Mouse (Mus musculus) neural tube, embryonic 11.5 days (tissue): ENCODE results near the gene Arhgef28. TPM values are rescaled to one million over a fixed set of nuclear protein-coding genes. Genes with fewer than 3 reads are reported as not detected.

Experiments used
- ATAC-seq: fragments of 200-750 bp; cut with Nextera tagmentation; 2 replicates; pipeline ENCODE4 v1.8.0; 2017; ENCODE audit warnings: moderate number of reproducible peaks, mild to moderate bottlenecking, moderate TSS enrichment, moderate library complexity; ENCODE audit not compliant: insufficient read depth, low FRiP score, low TSS enrichment
- DNase-seq: peaks from one replicate; pipeline ENCODE4 v3.0.0-alpha.2; 2015; ENCODE audit warnings: low spot score
- H3K27ac ChIP-seq: fragments of 300-500 bp; sonication (generic); 2 replicates; pipeline ENCODE4 v1.5.1; 2014; ENCODE audit warnings: low read depth, mild to moderate bottlenecking, low read length
- H3K27me3 ChIP-seq: fragments of 300-500 bp; sonication (generic); 2 replicates; pipeline ENCODE4 v1.6.1; 2014; ENCODE audit warnings: mild to moderate bottlenecking, low read length, mixed read lengths; ENCODE audit not compliant: control insufficient read depth, insufficient read depth
- H3K36me3 ChIP-seq: fragments of 300-500 bp; sonication (generic); 2 replicates; pipeline ENCODE4 v1.6.1; 2014; ENCODE audit warnings: mild to moderate bottlenecking, low read length, moderate library complexity, mixed read lengths; ENCODE audit not compliant: control insufficient read depth, insufficient read depth
- H3K4me1 ChIP-seq: fragments of 300-500 bp; sonication (generic); 2 replicates; pipeline ENCODE4 v1.6.1; 2014; ENCODE audit warnings: low read length, mixed read lengths; ENCODE audit not compliant: control insufficient read depth, insufficient read depth
- H3K4me2 ChIP-seq: fragments of 300-500 bp; sonication (generic); 2 replicates; pipeline ENCODE4 v1.6.1; 2014; ENCODE audit warnings: low read depth, mild to moderate bottlenecking, moderate library complexity
- H3K4me3 ChIP-seq: fragments of 300-500 bp; sonication (generic); 2 replicates; pipeline ENCODE4 v1.5.1; 2014; ENCODE audit warnings: low read depth, low read length
- H3K9ac ChIP-seq: fragments of 300-500 bp; sonication (generic); 2 replicates; pipeline ENCODE4 v1.6.1; 2014; ENCODE audit warnings: mild to moderate bottlenecking, low read length
- H3K9me3 ChIP-seq: fragments of 300-500 bp; sonication (generic); 2 replicates; pipeline ENCODE4 v1.6.1; 2016; ENCODE audit warnings: low read length; ENCODE audit not compliant: control insufficient read depth
- WGBS: fragments of 180-500 bp; shearing (Covaris S2); extraction: QIAGEN DNeasy Blood & Tissue Kit; methylation state at CpG from one replicate; pipeline ENCODE4 v1.1.7; 2014; 5-methylcytosine and 5-hydroxymethylcytosine counted together
- polyA plus RNA-seq: library from polyadenylated mRNA; unstranded; fragments of >200 nt; fragmentation: Nextera tagmentation; extraction: Ambion mirVana; gene quantifications from 2 replicates; pipeline ENCODE4 v1.2.1, GENCODE M21; 2014

Gene Arhgef28
- polyA plus RNA-seq, 1 experiment from 2014 or later, result 7.7 TPM

- DNase-seq (no peak), ATAC-seq (no peak)
- Histone ChIP-seq H3K9me3 (no peaks in the 10 kb centered on the region), H3K4me2 (no peak overlapping the region), H3K4me3 (no peak overlapping the region), H3K9ac (no peak overlapping the region), H3K27me3 (no peaks in the 10 kb centered on the region), H3K27ac (no peak overlapping the region), H3K4me1 (peaks cover 3% of the 10 kb centered on the region; the same call in 1 of the 2 replicates), H3K36me3 (no peaks in the 10 kb centered on the region)
- whole genome bisulfite sequencing, result 42% methylated on average over 7 of the region's 7 CpGs
These were observed 202.5 kb downstream of the Arhgef28 start for GRCm38 (mm10) chr13:98003690-98004089.

- Histone ChIP-seq H3K9me3 (no peaks in the 10 kb centered on the region), H3K9ac (no peak overlapping the region), H3K36me3 (no peaks in the 10 kb centered on the region), H3K4me1 (peaks cover 3% of the 10 kb centered on the region; the same call in 1 of the 2 replicates), H3K4me2 (no peak overlapping the region), H3K27ac (no peak overlapping the region), H3K4me3 (no peak overlapping the region), H3K27me3 (no peaks in the 10 kb centered on the region)
- DNase-seq (no peak), ATAC-seq (no peak)
- 91% methylated on average over 5 of the region's 5 CpGs for WGBS
These were observed 203.6 kb downstream of the Arhgef28 start for GRCm38 (mm10) chr13:98002598-98002997.

DNA sequence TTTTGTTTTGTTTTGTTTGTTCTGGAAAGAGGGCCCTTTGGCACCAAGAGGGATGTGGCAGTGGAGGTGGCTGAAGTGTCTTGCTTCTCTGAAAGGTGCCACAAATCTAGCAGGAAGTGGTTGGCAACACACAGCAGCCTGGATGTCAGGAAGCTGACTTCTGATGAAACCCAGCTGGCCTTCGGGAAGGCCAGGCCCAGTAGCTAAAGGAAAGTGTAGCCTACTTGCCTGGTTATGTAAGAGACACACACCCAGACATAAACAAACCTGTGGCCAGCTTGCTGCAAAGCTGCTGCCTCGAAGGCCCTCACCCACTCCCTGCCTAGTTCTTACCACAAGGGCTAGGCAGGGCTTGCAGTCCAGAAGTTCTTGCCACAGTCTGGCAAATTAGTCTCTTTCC lies 204.1 kb downstream of the Arhgef28 start:
- no peak overlapping the region for H3K9ac ChIP-seq
- no peak overlapping the region for H3K4me2 ChIP-seq
- H3K27ac ChIP-seq, result no peak overlapping the region
- peaks cover 3% of the 10 kb centered on the region; the same call in 1 of the 2 replicates for H3K4me1 ChIP-seq
- H3K36me3 ChIP-seq, result no peaks in the 10 kb centered on the region
- ATAC-seq (no peak), DNase-seq (no peak)
- no peak overlapping the region for H3K4me3 ChIP-seq
- no peaks in the 10 kb centered on the region for H3K9me3 ChIP-seq
- H3K27me3 ChIP-seq, result no peaks in the 10 kb centered on the region
- 64% methylated on average over 2 of the region's 2 CpGs for WGBS

DNA sequence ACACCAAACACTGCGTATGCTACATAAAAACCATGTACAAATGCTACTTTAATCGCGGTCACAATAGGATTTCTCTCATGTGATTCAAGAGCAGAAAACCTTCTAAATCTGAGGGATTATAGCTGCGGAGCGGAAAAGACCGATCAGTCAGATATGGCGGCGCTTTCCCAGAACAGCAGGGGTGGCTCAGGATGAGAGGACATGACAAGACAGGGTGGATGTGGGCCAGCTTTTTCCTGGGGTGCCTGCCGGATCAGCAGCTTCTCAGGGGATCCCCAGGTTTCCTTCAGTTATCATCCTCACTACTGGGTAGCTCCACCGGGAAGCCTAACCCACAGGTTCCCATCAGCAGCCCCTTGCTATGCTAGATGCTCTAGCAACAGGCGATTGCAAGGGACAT lies 204.5 kb downstream of the Arhgef28 start:
- Histone ChIP-seq H3K4me2 (no peak overlapping the region), H3K36me3 (no peaks in the 10 kb centered on the region), H3K4me3 (no peak overlapping the region), H3K27me3 (no peaks in the 10 kb centered on the region), H3K9me3 (no peaks in the 10 kb centered on the region), H3K27ac (no peak overlapping the region), H3K4me1 (peaks cover 3% of the 10 kb centered on the region; the same call in 1 of the 2 replicates), H3K9ac (no peak overlapping the region)
- DNase-seq (no peak), ATAC-seq (no peak)
- 87% methylated on average over 11 of the region's 11 CpGs for WGBS

- no peaks in the 10 kb centered on the region for H3K9me3 ChIP-seq
- H3K9ac ChIP-seq, result no peak overlapping the region
- H3K4me3 ChIP-seq, result no peak overlapping the region
- H3K27me3 ChIP-seq, result no peaks in the 10 kb centered on the region
- no peak overlapping the region for H3K4me2 ChIP-seq
- 86% methylated on average over 9 of the region's 9 CpGs for WGBS
- no peak for ATAC-seq
- no peak overlapping the region for H3K27ac ChIP-seq
- peaks cover 3% of the 10 kb centered on the region; the same call in 1 of the 2 replicates for H3K4me1 ChIP-seq
- no peaks in the 10 kb centered on the region for H3K36me3 ChIP-seq
- no peak for DNase-seq
These were observed 205.4 kb downstream of the Arhgef28 start for GRCm38 (mm10) chr13:98000841-98001240.

GRCm38 (mm10) chr13:97999130-97999529 lies 207.1 kb downstream of the Arhgef28 start:
- 0 out of 2 replicates have a peak, but pooled peaks have one; percentile 38 for ATAC-seq

DNA sequence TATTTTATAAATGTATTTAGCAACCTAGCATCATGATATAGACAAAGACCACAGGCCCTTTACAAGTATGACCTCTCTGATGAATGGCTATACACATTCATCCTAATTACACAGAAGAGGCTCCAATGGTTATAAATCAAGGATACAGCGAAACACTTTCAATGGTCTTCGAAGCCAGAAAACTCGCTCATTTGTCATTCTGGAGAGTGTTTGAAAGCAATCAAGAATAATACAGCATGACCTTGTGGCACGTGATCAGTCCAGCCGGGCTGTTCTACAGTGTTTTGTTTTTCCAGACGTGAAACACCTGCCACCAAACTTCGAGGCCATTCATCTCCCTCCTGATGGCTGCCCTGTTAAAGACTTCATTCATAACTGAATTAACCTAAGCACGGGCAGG lies 207.7 kb downstream of the Arhgef28 start:
- Histone ChIP-seq H3K4me3 (no peak overlapping the region), H3K9me3 (no peaks in the 10 kb centered on the region), H3K9ac (no peak overlapping the region), H3K36me3 (no peaks in the 10 kb centered on the region), H3K27me3 (no peaks in the 10 kb centered on the region), H3K27ac (no peak overlapping the region), H3K4me1 (peaks cover 3% of the 10 kb centered on the region; the same call in 1 of the 2 replicates), H3K4me2 (no peak overlapping the region)
- 13% methylated on average over 8 of the region's 8 CpGs for WGBS
- ATAC-seq, result peak; percentile 86; the same call in 1 of the 2 replicates
- peak; percentile 54 for DNase-seq

More at GRCm38 (mm10) chr13:97999130-97999529, 207.1 kb downstream of the Arhgef28 start:
- Histone ChIP-seq H3K9me3 (no peaks in the 10 kb centered on the region), H3K9ac (no peak overlapping the region), H3K27ac (no peak overlapping the region), H3K4me3 (no peak overlapping the region), H3K4me2 (no peak overlapping the region), H3K36me3 (no peaks in the 10 kb centered on the region), H3K27me3 (no peaks in the 10 kb centered on the region), H3K4me1 (peaks cover 3% of the 10 kb centered on the region; the same call in 1 of the 2 replicates)
- DNase-seq, result no peak
- WGBS, result 69% methylated on average over 8 of the region's 8 CpGs

DNA sequence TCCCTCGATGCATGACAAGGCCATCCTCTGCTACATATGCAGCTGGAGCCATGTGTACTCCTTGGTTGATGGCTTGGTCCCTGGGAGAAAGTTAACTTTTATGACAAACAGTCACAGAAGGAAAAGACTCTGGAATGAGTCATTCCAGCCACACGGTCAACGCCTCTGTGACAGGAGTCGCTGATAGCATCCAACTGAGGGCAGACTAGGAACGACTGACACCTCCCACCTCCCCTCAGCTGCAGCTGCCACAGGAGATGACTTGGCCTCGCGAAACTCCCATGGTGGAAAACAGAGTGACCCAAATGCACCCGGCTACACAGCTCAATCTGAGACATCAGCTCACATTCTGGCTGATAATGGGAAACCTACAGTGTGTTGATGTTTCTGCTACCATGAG lies 215.3 kb downstream of the Arhgef28 start:
- Histone ChIP-seq H3K4me2 (no peak overlapping the region), H3K4me1 (no peaks in the 10 kb centered on the region), H3K36me3 (no peaks in the 10 kb centered on the region), H3K27ac (no peak overlapping the region), H3K4me3 (no peak overlapping the region), H3K9ac (no peak overlapping the region), H3K9me3 (no peaks in the 10 kb centered on the region), H3K27me3 (no peaks in the 10 kb centered on the region)
- 71% methylated on average over 8 of the region's 8 CpGs for WGBS
- ATAC-seq (no peak), DNase-seq (no peak)

- no peaks in the 10 kb centered on the region for H3K4me1 ChIP-seq
- H3K36me3 ChIP-seq, result no peaks in the 10 kb centered on the region
- ATAC-seq, result no peak
- H3K4me3 ChIP-seq, result no peak overlapping the region
- 83% methylated on average over 6 of the region's 6 CpGs for WGBS
- no peak overlapping the region for H3K9ac ChIP-seq
- H3K9me3 ChIP-seq, result no peaks in the 10 kb centered on the region
- no peak overlapping the region for H3K27ac ChIP-seq
- no peak for DNase-seq
- no peak overlapping the region for H3K4me2 ChIP-seq
- no peaks in the 10 kb centered on the region for H3K27me3 ChIP-seq
These were observed 217.4 kb downstream of the Arhgef28 start for GRCm38 (mm10) chr13:97988796-97989195.
